Mouse (Mus musculus) forebrain, postnatal 0 days (tissue): Measurements from ENCODE around the gene Pax5. TPM values are rescaled to one million over a fixed set of nuclear protein-coding genes. Genes with fewer than 3 reads are reported as not detected.

ENCODE experiments used
- ATAC-seq: fragments of 200-750 bp; cut with Nextera tagmentation; 2 replicates; pipeline ENCODE4 v1.8.0; 2017; ENCODE audit warnings: mild to moderate bottlenecking, moderate library complexity
- DNase-seq: peaks from one replicate; pipeline ENCODE4 v3.0.0-alpha.2; 2015
- H3K27ac ChIP-seq: fragments of 300-500 bp; sonication (generic); 2 replicates; pipeline ENCODE4 v1.5.1; 2014; ENCODE audit warnings: low read depth, mild to moderate bottlenecking, antibody characterized with exemption, low read length, moderate library complexity, mixed read lengths
- H3K27me3 ChIP-seq: fragments of 300-500 bp; sonication (generic); 2 replicates; pipeline ENCODE4 v1.6.1; 2014; ENCODE audit warnings: mild to moderate bottlenecking, low read length, mixed read lengths; ENCODE audit not compliant: insufficient read depth
- H3K36me3 ChIP-seq: fragments of 300-500 bp; sonication (generic); 2 replicates; pipeline ENCODE4 v1.6.1; 2014; ENCODE audit warnings: mild to moderate bottlenecking, moderate library complexity; ENCODE audit not compliant: insufficient read depth
- H3K4me1 ChIP-seq: fragments of 300-500 bp; sonication (generic); 2 replicates; pipeline ENCODE4 v1.6.1; 2014; ENCODE audit warnings: antibody characterized with exemption; ENCODE audit not compliant: insufficient read depth
- H3K4me2 ChIP-seq: fragments of 300-500 bp; sonication (generic); 2 replicates; pipeline ENCODE4 v1.6.1; 2014; ENCODE audit warnings: low read depth, mild to moderate bottlenecking, moderate library complexity
- H3K4me3 ChIP-seq: fragments of 300-500 bp; sonication (generic); 2 replicates; pipeline ENCODE4 v1.5.1; 2014; ENCODE audit warnings: low read depth, low read length, mixed read lengths
- H3K9ac ChIP-seq: fragments of 300-500 bp; sonication (generic); 2 replicates; pipeline ENCODE4 v1.6.1; 2014; ENCODE audit warnings: mild to moderate bottlenecking
- H3K9me3 ChIP-seq: fragments of 300-500 bp; sonication (generic); 2 replicates; pipeline ENCODE4 v1.6.1; 2016; ENCODE audit warnings: low read length
- CTCF ChIP-seq: sonication (generic); IDR thresholded peaks from 2 replicates; pipeline ENCODE4 v1.5.1; 2016; ENCODE audit warnings: antibody characterized with exemption, control low read depth, low read depth
- WGBS: fragments of 180-500 bp; shearing (Covaris S2); extraction: QIAGEN DNeasy Blood & Tissue Kit; methylation state at CpG from one replicate; pipeline ENCODE4 v1.1.7; 2014; 5-methylcytosine and 5-hydroxymethylcytosine counted together
- polyA plus RNA-seq: library from polyadenylated mRNA; unstranded; fragments of >200 nt; fragmentation: Nextera tagmentation; extraction: Ambion mirVana; gene quantifications from 2 replicates; pipeline ENCODE4 v1.2.1, GENCODE M21; 2015
- total RNA-seq: library from RNA; depleted of rRNA; stranded (reverse); fragments of >200 nt; gene quantifications from 2 replicates; pipeline ENCODE4 v1.2.3, GENCODE M21; 2014

The Pax5 gene
- total and polyA plus RNA-seq, 2 experiments from 2014 or later: 0.01 to 0.14 TPM

DNA sequence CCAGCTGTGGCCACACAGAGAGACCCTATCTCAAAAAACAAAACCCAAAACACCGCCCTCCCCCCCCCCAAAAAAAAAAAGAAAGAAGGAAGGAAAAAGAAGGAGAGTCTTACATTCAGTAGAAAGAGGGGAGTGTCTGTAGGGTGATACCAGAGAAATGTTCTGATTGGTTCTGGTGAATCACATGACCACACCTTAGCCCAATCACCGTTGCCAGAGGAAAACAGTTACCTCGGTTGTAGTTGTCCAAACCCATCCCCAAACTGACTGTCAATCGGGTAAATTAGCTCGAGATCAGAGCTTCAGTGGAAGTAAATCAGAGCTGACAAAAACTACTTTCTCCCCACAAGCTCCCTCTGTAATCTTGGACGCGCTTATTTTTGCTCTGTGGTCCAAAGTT lies 205.3 kb downstream of the Pax5 start:
- ATAC-seq: no peak
- H3K36me3 ChIP-seq: no peaks in the 10 kb centered on the region
- H3K27me3 ChIP-seq: peaks cover 20% of the 10 kb centered on the region
- no peak overlapping the region for H3K9ac ChIP-seq
- H3K9me3 ChIP-seq: no peaks in the 10 kb centered on the region
- no peak for DNase-seq
- WGBS: 82% methylated on average over 7 of the region's 7 CpGs
- no peak overlapping the region for H3K4me2 ChIP-seq
- no peak overlapping the region for H3K4me3 ChIP-seq
- TF ChIP-seq CTCF: no peak
- peaks cover 3% of the 10 kb centered on the region; the same call in 1 of the 2 replicates for H3K4me1 ChIP-seq
- no peak overlapping the region for H3K27ac ChIP-seq

DNA sequence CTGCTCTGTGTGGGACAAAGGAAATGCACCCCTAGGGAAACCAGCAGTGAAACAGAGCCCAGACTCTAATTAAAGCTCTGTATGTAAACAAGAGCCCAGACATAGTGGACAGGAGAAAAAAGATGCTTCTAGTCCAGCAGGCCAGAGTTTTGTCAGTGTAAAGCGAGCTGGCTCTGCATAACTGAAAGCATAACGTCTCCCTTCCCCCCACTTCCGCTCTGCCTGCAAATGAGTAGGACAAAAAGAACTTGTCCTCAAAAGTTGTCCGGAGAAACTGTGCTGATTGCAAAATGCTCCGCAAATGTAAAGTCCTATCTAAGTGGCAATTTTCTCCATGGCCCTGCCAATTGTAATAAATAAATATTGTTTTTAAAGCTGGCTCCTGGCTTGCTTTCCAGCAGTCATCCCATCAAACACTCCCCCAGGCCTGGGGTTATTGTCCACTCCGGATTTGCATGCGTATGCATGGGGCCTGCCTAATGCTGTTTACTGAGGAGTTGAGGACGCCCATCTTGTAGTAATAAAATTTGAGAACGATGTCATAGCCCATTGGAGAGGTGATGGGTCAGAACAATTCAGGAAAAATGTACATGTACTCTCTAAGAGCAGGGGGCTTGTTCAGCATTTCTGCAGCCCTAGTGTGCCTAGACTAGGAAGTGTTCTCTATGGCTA lies 208.0 kb downstream of the Pax5 start:
- Histone ChIP-seq H3K4me1 (no peaks in the 10 kb centered on the region), H3K9me3 (no peaks in the 10 kb centered on the region), H3K27me3 (peaks cover 5% of the 10 kb centered on the region; the same call in 1 of the 2 replicates), H3K4me2 (no peak overlapping the region), H3K9ac (no peak overlapping the region), H3K4me3 (no peak overlapping the region), H3K27ac (no peak overlapping the region), H3K36me3 (no peaks in the 10 kb centered on the region)
- 33% methylated on average over 9 of the region's 9 CpGs for whole genome bisulfite sequencing
- ATAC-seq: no peak
- no peak for DNase-seq
- TF ChIP-seq CTCF: no peak

DNA sequence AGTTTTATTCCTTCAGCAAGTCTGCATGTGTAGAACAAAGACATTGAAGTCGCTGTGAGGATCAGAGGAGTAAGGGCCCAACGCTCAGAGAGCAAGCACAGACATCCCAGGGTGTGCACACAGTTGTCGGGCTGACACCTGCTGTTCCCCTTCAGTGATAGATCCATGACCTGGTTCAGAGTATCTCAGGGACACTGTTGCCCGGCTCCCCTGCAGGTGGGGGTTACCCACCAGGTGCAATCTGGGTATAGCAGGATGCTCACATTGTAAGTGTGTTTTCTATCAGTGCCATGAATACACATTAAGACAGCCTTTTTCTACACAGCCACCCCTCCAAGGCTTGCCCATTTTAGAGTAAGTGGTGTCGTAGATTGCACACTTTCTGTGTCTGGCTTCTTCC lies 212.1 kb downstream of the Pax5 start:
- Histone ChIP-seq H3K4me1 (no peaks in the 10 kb centered on the region), H3K9me3 (no peaks in the 10 kb centered on the region), H3K4me3 (no peak overlapping the region), H3K27me3 (no peaks in the 10 kb centered on the region), H3K9ac (no peak overlapping the region), H3K36me3 (no peaks in the 10 kb centered on the region), H3K4me2 (no peak overlapping the region), H3K27ac (no peak overlapping the region)
- no peak for DNase-seq
- no peak for ATAC-seq
- no peak for TF ChIP-seq CTCF
- WGBS: 72% methylated on average over 5 of the region's 5 CpGs

DNA sequence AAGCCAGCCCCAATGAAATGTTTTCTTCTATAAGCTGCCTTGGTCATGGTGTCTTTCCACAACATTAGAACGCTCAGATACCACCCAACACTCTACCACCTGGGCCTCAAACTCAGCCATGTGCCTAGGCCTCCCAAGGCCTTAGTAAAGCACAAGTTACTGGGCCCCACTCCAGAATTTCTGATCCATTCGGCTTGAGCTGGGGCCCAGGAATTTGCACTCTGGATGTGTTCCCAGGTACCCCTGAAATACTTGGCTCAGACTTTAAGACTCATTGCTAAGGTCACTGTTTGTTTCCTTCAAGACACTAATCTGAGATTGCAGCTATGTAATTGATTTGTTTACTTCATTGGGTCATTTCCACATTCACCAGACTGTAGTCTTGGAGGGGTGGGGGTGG lies 214.5 kb downstream of the Pax5 start:
- no peak for DNase-seq
- Histone ChIP-seq H3K36me3 (no peaks in the 10 kb centered on the region), H3K27me3 (no peaks in the 10 kb centered on the region), H3K4me2 (no peak overlapping the region), H3K4me1 (no peaks in the 10 kb centered on the region), H3K9me3 (no peaks in the 10 kb centered on the region), H3K4me3 (no peak overlapping the region), H3K9ac (no peak overlapping the region), H3K27ac (no peak overlapping the region)
- no peak for TF ChIP-seq CTCF
- 60% methylated on average over 2 of the region's 2 CpGs for WGBS
- ATAC-seq: no peak

DNA sequence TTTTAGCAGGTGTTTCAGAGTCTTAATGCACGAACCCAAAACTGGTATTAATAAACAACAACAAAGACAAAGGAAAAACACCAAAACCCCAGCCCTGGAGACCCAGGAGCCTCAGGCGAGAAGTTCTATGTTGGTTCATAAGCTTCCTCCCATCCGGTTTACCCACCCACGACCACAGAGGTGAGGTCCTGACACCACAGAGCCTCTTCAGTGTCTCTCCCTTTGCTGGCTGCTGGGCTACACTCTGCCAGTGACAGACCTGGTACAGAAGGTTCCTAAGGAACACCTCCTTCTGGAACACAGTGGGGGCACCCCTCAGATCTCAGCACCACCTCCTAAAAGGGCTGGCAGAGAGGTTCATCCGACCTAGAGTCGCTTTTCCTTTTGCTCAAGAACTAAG lies 216.5 kb downstream of the Pax5 start:
- Histone ChIP-seq H3K4me2 (no peak overlapping the region), H3K4me1 (no peaks in the 10 kb centered on the region), H3K27ac (no peak overlapping the region), H3K9me3 (no peaks in the 10 kb centered on the region), H3K4me3 (no peak overlapping the region), H3K36me3 (no peaks in the 10 kb centered on the region), H3K27me3 (no peaks in the 10 kb centered on the region; the same call in 1 of the 2 replicates), H3K9ac (no peak overlapping the region)
- WGBS: 73% methylated on average over 6 of the region's 6 CpGs
- no peak for ATAC-seq
- no peak for TF ChIP-seq CTCF
- no peak for DNase-seq

DNA sequence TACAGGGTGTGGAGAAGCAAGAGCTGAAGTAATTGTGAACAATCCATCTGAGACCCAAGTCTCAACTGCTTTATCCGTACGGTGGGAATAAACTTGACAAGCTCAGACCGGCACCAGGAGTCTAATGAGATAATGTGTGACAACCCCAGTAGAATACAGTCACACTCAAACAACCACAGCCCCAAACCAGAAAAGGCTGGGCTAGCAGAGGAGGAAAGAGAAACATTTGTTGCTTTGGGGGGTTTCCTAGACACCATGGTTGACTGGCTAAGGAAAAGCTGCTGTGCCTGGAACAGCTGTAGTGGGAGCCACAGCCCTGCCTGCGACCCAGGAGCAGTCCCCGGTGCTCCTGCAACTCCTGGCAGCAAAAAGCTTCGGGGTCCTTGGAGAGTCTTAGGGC lies 219.4 kb downstream of the Pax5 start:
- no peaks in the 10 kb centered on the region for H3K9me3 ChIP-seq
- 68% methylated on average over 6 of the region's 6 CpGs for WGBS
- no peak for ATAC-seq
- TF ChIP-seq CTCF: no peak
- no peaks in the 10 kb centered on the region; the same call in 1 of the 2 replicates for H3K27me3 ChIP-seq
- DNase-seq: no peak
- no peak overlapping the region for H3K4me3 ChIP-seq
- no peak overlapping the region for H3K9ac ChIP-seq
- no peaks in the 10 kb centered on the region for H3K4me1 ChIP-seq
- no peak overlapping the region for H3K4me2 ChIP-seq
- no peaks in the 10 kb centered on the region for H3K36me3 ChIP-seq
- no peak overlapping the region for H3K27ac ChIP-seq

DNA sequence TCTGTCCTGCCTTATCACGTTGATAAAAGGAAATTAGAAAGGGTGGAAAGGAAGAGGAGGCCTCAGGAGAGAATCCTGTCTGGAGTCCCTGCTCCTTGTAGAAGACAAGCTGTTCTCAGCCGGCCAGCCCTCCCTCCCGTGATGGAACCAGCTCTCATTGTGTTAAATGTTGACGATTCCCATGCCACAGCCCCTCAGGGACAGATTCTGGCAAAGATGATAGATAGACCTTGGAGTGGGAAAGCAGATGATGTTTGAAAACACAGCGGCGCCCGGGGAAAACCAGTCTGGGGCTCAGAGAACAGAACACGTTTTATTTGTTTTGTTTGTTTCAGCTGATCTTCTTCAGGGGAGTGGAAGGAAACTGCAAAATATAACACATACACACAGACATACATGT lies 221.6 kb downstream of the Pax5 start:
- no peak for TF ChIP-seq CTCF
- no peaks in the 10 kb centered on the region; the same call in 1 of the 2 replicates for H3K27me3 ChIP-seq
- H3K4me1 ChIP-seq: no peaks in the 10 kb centered on the region
- H3K36me3 ChIP-seq: no peaks in the 10 kb centered on the region
- no peak overlapping the region for H3K4me3 ChIP-seq
- no peak overlapping the region for H3K9ac ChIP-seq
- H3K27ac ChIP-seq: no peak overlapping the region
- no peaks in the 10 kb centered on the region for H3K9me3 ChIP-seq
- ATAC-seq (no peak), DNase-seq (no peak)
- no peak overlapping the region for H3K4me2 ChIP-seq
- whole genome bisulfite sequencing: 64% methylated on average over 8 of the region's 8 CpGs

DNA sequence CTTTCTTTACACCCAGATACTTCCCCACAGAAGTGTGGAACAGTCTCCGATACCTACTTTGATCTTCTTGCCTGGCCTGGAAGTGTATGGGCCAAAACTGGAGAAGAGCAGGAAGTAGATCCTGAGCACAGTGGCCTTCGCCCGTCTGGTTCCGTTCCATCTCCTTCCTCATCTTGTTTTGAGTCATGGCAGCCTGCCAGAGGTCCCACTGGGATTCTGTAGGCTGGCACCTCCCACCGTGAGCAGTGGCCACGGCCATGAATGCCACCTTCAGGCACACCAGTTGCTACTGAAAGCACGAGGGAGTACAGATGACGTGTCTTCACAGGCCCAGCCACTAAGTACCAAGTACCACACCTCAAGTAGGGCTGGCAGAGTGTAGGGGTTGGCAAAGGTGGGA lies 222.1 kb downstream of the Pax5 start:
- Histone ChIP-seq H3K4me2 (no peak overlapping the region), H3K4me1 (no peaks in the 10 kb centered on the region), H3K27ac (no peak overlapping the region), H3K9ac (no peak overlapping the region), H3K27me3 (no peaks in the 10 kb centered on the region; the same call in 1 of the 2 replicates), H3K36me3 (no peaks in the 10 kb centered on the region), H3K4me3 (no peak overlapping the region), H3K9me3 (no peaks in the 10 kb centered on the region)
- 57% methylated on average over 8 of the region's 8 CpGs for whole genome bisulfite sequencing
- TF ChIP-seq CTCF: no peak
- ATAC-seq (no peak), DNase-seq (no peak)
